Mouse (Mus musculus): Measurements from ENCODE around the gene Ncstn. TPM values are rescaled to one million over a fixed set of nuclear protein-coding genes. Genes with fewer than 3 reads are reported as not detected.

Ncstn gene
- polyA plus RNA-seq, 1 experiment from 2014 or later, result 144 TPM

GRCm38 (mm10) chr1:172082899-172083445, 377 bp upstream of the Ncstn start:
- H3K27me3 ChIP-seq, result no peaks in the 10 kb centered on the region
- DNase-seq (ENCODE audit: low read depth, low spot score), result no peak
- POLR2A ChIA-PET, result interaction anchor here (1.0 kb wide), 1 partner anchor 12 kb away, joined by 3 read pairs; no protein-coding TSS in a partner anchor
- ATAC-seq, result peak; percentile 52
- in situ Hi-C loops (cut with MboI; ENCODE audit: low pct_unique_long_range_greater_than_20kb), result no loop called here
- CTCF ChIA-PET, result interaction anchor here (0.8 to 3.4 kb wide), 2 partner anchors 25 to 37 kb away, joined by 3 to 15 read pairs; no protein-coding TSS in a partner anchor
- no peak for TF ChIP-seq CTCF (IDR thresholded peaks at IDR 0.05)

GRCm38 (mm10) chr1:172077981-172078380, 4.6 kb downstream of the Ncstn start:
- in situ Hi-C loops (cut with MboI; ENCODE audit: low pct_unique_long_range_greater_than_20kb), result no loop called here
- no peak for ATAC-seq
- POLR2A ChIA-PET, result no interaction called here
- no peak for DNase-seq (ENCODE audit: low read depth, low spot score)
- TF ChIP-seq CTCF (IDR thresholded peaks at IDR 0.05), result no peak
- no peaks in the 10 kb centered on the region for H3K27me3 ChIP-seq
- CTCF ChIA-PET, result interaction anchor here (1.7 kb wide), 1 partner anchor 42 kb away, joined by 4 read pairs; no protein-coding TSS in a partner anchor

GRCm38 (mm10) chr1:172072604-172073003, 10.0 kb downstream of the Ncstn start:
- in situ Hi-C loops (cut with MboI; ENCODE audit: low pct_unique_long_range_greater_than_20kb), result no loop called here
- no peak for DNase-seq (ENCODE audit: low read depth, low spot score)
- ChIA-PET POLR2A (no interaction called here), CTCF (no interaction called here)
- H3K27me3 ChIP-seq, result no peaks in the 10 kb centered on the region
- TF ChIP-seq CTCF (IDR thresholded peaks at IDR 0.05), result no peak
- ATAC-seq, result no peak

GRCm38 (mm10) chr1:172071556-172071955, 11.0 kb downstream of the Ncstn start:
- ATAC-seq, result no peak
- TF ChIP-seq CTCF (IDR thresholded peaks at IDR 0.05), result no peak
- no peaks in the 10 kb centered on the region for H3K27me3 ChIP-seq
- ChIA-PET POLR2A (interaction anchor here (1.4 kb wide), 1 partner anchor 12 kb away, joined by 3 read pairs; the partner anchor contains the start of gene Ncstn), CTCF (no interaction called here)
- no peak for DNase-seq (ENCODE audit: low read depth, low spot score)
- in situ Hi-C loops (cut with MboI; ENCODE audit: low pct_unique_long_range_greater_than_20kb), result no loop called here

GRCm38 (mm10) chr1:172070227-172070626, 12.4 kb downstream of the Ncstn start:
- DNase-seq (ENCODE audit: low read depth, low spot score) (no peak), ATAC-seq (peak; percentile 15)
- no peaks in the 10 kb centered on the region for H3K27me3 ChIP-seq
- CTCF ChIA-PET, result no interaction called here
- POLR2A ChIA-PET, result interaction anchor here (1.4 kb wide), 1 partner anchor 13 kb away, joined by 3 read pairs; the partner anchor contains the start of gene Ncstn
- in situ Hi-C loops (cut with MboI; ENCODE audit: low pct_unique_long_range_greater_than_20kb), result no loop called here
- TF ChIP-seq CTCF (IDR thresholded peaks at IDR 0.05), result no peak

- in situ Hi-C loops (cut with MboI; ENCODE audit: low pct_unique_long_range_greater_than_20kb), result no loop called here
- no peak for TF ChIP-seq CTCF (IDR thresholded peaks at IDR 0.05)
- ATAC-seq (no peak), DNase-seq (ENCODE audit: low read depth, low spot score) (no peak)
- no peaks in the 10 kb centered on the region for H3K27me3 ChIP-seq
- ChIA-PET CTCF (no interaction called here), POLR2A (interaction anchor here (0.5 kb wide), 1 partner anchor 64 kb away, joined by 5 read pairs; no protein-coding TSS in a partner anchor)
Measured at GRCm38 (mm10) chr1:172064613-172065141, 17.9 kb downstream of the Ncstn start.

GRCm38 (mm10) chr1:172063291-172064023, 19.1 kb downstream of the Ncstn start:
- DNase-seq (ENCODE audit: low read depth, low spot score), result no peak
- in situ Hi-C loops (cut with MboI; ENCODE audit: low pct_unique_long_range_greater_than_20kb), result no loop called here
- no peak for ATAC-seq
- H3K27me3 ChIP-seq, result no peaks in the 10 kb centered on the region
- POLR2A ChIA-PET, result no interaction called here
- no peak for TF ChIP-seq CTCF (IDR thresholded peaks at IDR 0.05)
- CTCF ChIA-PET, result no interaction called here

GRCm38 (mm10) chr1:172062101-172062500, 20.5 kb downstream of the Ncstn start:
- POLR2A ChIA-PET, result no interaction called here
- ATAC-seq, result no peak
- no peak for TF ChIP-seq CTCF (IDR thresholded peaks at IDR 0.05)
- no peaks in the 10 kb centered on the region for H3K27me3 ChIP-seq
- CTCF ChIA-PET, result no interaction called here
- DNase-seq (ENCODE audit: low read depth, low spot score), result no peak
- in situ Hi-C loops (cut with MboI; ENCODE audit: low pct_unique_long_range_greater_than_20kb), result no loop called here

GRCm38 (mm10) chr1:172061217-172061616, 21.4 kb downstream of the Ncstn start:
- DNase-seq (ENCODE audit: low read depth, low spot score), result no peak
- ChIA-PET POLR2A (interaction anchor here (1.1 kb wide), 1 partner anchor 20 kb away, joined by 4 read pairs; no protein-coding TSS in a partner anchor), CTCF (no interaction called here)
- no peak for TF ChIP-seq CTCF (IDR thresholded peaks at IDR 0.05)
- ATAC-seq, result no peak
- in situ Hi-C loops (cut with MboI; ENCODE audit: low pct_unique_long_range_greater_than_20kb), result no loop called here
- H3K27me3 ChIP-seq, result no peaks in the 10 kb centered on the region

GRCm38 (mm10) chr1:172060659-172061058, 21.9 kb downstream of the Ncstn start:
- CTCF ChIA-PET, result no interaction called here
- ATAC-seq (no peak), DNase-seq (ENCODE audit: low read depth, low spot score) (no peak)
- no peaks in the 10 kb centered on the region for H3K27me3 ChIP-seq
- in situ Hi-C loops (cut with MboI; ENCODE audit: low pct_unique_long_range_greater_than_20kb), result no loop called here
- POLR2A ChIA-PET, result interaction anchor here (1.1 kb wide), 1 partner anchor 21 kb away, joined by 4 read pairs; no protein-coding TSS in a partner anchor
- no peak for TF ChIP-seq CTCF (IDR thresholded peaks at IDR 0.05)

GRCm38 (mm10) chr1:172058874-172059273, 23.7 kb downstream of the Ncstn start:
- in situ Hi-C loops (cut with MboI; ENCODE audit: low pct_unique_long_range_greater_than_20kb), result no loop called here
- H3K27me3 ChIP-seq, result no peaks in the 10 kb centered on the region
- CTCF ChIA-PET, result no interaction called here
- POLR2A ChIA-PET, result no interaction called here
- ATAC-seq (no peak), DNase-seq (ENCODE audit: low read depth, low spot score) (no peak)
- TF ChIP-seq CTCF (IDR thresholded peaks at IDR 0.05), result no peak
